Mouse (Mus musculus) limb, embryonic 13.5 days (tissue): ENCODE measurements around the gene Hoxd11. TPM values are rescaled to one million over a fixed set of nuclear protein-coding genes. Genes with fewer than 3 reads are reported as not detected.

Experiments
- ATAC-seq: fragments of 200-750 bp; cut with Nextera tagmentation; 2 replicates; pipeline ENCODE4 v1.8.0; 2017; ENCODE audit warnings: low read depth, moderate number of reproducible peaks, moderate TSS enrichment; ENCODE audit not compliant: low FRiP score
- H3K27ac ChIP-seq: fragments of 300-500 bp; sonication (generic); 2 replicates; pipeline ENCODE4 v1.5.1; 2015; ENCODE audit warnings: inconsistent platforms, mild to moderate bottlenecking, moderate library complexity
- H3K27me3 ChIP-seq: fragments of 300-500 bp; sonication (generic); 2 replicates; pipeline ENCODE4 v1.6.1; 2015; ENCODE audit warnings: mild to moderate bottlenecking, inconsistent platforms
- H3K36me3 ChIP-seq: fragments of 300-500 bp; sonication (generic); 2 replicates; pipeline ENCODE4 v1.6.1; 2015; ENCODE audit warnings: inconsistent platforms, mild to moderate bottlenecking, moderate library complexity
- H3K4me1 ChIP-seq: fragments of 300-500 bp; sonication (generic); 2 replicates; pipeline ENCODE4 v1.6.1; 2015; ENCODE audit warnings: inconsistent platforms
- H3K4me2 ChIP-seq: fragments of 300-500 bp; sonication (generic); replicated peaks from 2 replicates; pipeline ENCODE4 v1.6.1; 2015; ENCODE audit warnings: inconsistent platforms, mild to moderate bottlenecking, moderate library complexity
- H3K4me3 ChIP-seq: fragments of 300-500 bp; sonication (generic); 2 replicates; pipeline ENCODE4 v1.5.1; 2015; ENCODE audit warnings: moderate library complexity, mild to moderate bottlenecking, inconsistent platforms
- H3K9ac ChIP-seq: fragments of 300-500 bp; sonication (generic); 2 replicates; pipeline ENCODE4 v1.6.1; 2015; ENCODE audit warnings: mild to moderate bottlenecking, inconsistent platforms
- H3K9me3 ChIP-seq: fragments of 300-500 bp; sonication (generic); 2 replicates; pipeline ENCODE4 v1.6.1; 2016; ENCODE audit warnings: inconsistent platforms
- WGBS: fragments of 180-500 bp; shearing (Covaris S2); methylation state at CpG from one replicate; pipeline ENCODE4 v1.1.7; 2015; 5-methylcytosine and 5-hydroxymethylcytosine counted together
- polyA plus RNA-seq: library from polyadenylated mRNA; unstranded; fragments of >200 nt; fragmentation: Nextera tagmentation; extraction: Ambion mirVana; gene quantifications from 2 replicates; pipeline ENCODE4 v1.2.1, GENCODE M21; 2015

Hoxd11 gene
- polyA plus RNA-seq, 1 experiment from 2014 or later: 19.1 TPM

- H3K4me2 ChIP-seq: peak overlapping the region; percentile 77
- no peaks in the 10 kb centered on the region for H3K9me3 ChIP-seq
- H3K27me3 ChIP-seq: peaks cover 49% of the 10 kb centered on the region
- peak overlapping the region; percentile 79 for H3K4me3 ChIP-seq
- peak overlapping the region; percentile 93 for H3K27ac ChIP-seq
- H3K4me1 ChIP-seq: peaks cover 21% of the 10 kb centered on the region
- 3% methylated on average over 17 of the region's 17 CpGs for WGBS
- H3K9ac ChIP-seq: peak overlapping the region; percentile 98
- 0 out of 2 replicates have a peak, but pooled peaks cover 8% of the 10 kb centered on the region for H3K36me3 ChIP-seq
- no peak for ATAC-seq
These were observed 7.1 kb downstream of the Hoxd11 start for GRCm38 (mm10) chr2:74686301-74686987.

GRCm38 (mm10) chr2:74686988-74687697 is 7.8 kb downstream of the Hoxd11 start:
- WGBS: under 1% methylated on average over 27 of the region's 27 CpGs
- H3K9me3 ChIP-seq: no peaks in the 10 kb centered on the region
- peak overlapping the region; percentile 93 for H3K27ac ChIP-seq
- peak overlapping the region; percentile 98 for H3K9ac ChIP-seq
- peak overlapping the region; percentile 79 for H3K4me3 ChIP-seq
- peaks cover 28% of the 10 kb centered on the region for H3K4me1 ChIP-seq
- ATAC-seq: no peak
- peaks cover 10% of the 10 kb centered on the region; the same call in 1 of the 2 replicates for H3K36me3 ChIP-seq
- peak overlapping the region; percentile 77 for H3K4me2 ChIP-seq
- H3K27me3 ChIP-seq: peaks cover 49% of the 10 kb centered on the region

- Histone ChIP-seq H3K4me3 (peak overlapping the region; percentile 79), H3K4me2 (peak overlapping the region; percentile 77)
- 3% methylated on average over 31 of the region's 31 CpGs for WGBS
These were observed 8.6 kb downstream of the Hoxd11 start for GRCm38 (mm10) chr2:74687698-74688555.

GRCm38 (mm10) chr2:74688795-74689573 is 9.6 kb downstream of the Hoxd11 start:
- Histone ChIP-seq H3K27ac (peak overlapping the region; percentile 93), H3K9ac (peak overlapping the region; percentile 98)

More at GRCm38 (mm10) chr2:74687698-74688555, 8.6 kb downstream of the Hoxd11 start:
- peak overlapping the region; percentile 98 for H3K9ac ChIP-seq
- peaks cover 36% of the 10 kb centered on the region for H3K4me1 ChIP-seq
- peaks cover 18% of the 10 kb centered on the region; the same call in 1 of the 2 replicates for H3K36me3 ChIP-seq
- ATAC-seq: no peak
- peak overlapping the region; percentile 93 for H3K27ac ChIP-seq
- no peaks in the 10 kb centered on the region for H3K9me3 ChIP-seq
- peaks cover 48% of the 10 kb centered on the region for H3K27me3 ChIP-seq

GRCm38 (mm10) chr2:74689574-74690337 is 10.4 kb downstream of the Hoxd11 start:
- Histone ChIP-seq H3K9ac (peak overlapping the region; percentile 98), H3K36me3 (peaks cover 16% of the 10 kb centered on the region; the same call in 1 of the 2 replicates), H3K9me3 (no peaks in the 10 kb centered on the region), H3K4me2 (peak overlapping the region; percentile 77), H3K4me3 (peak overlapping the region; percentile 79), H3K27me3 (peaks cover 40% of the 10 kb centered on the region), H3K4me1 (peaks cover 45% of the 10 kb centered on the region), H3K27ac (peak overlapping the region; percentile 93)
- 3% methylated on average over 24 of the region's 24 CpGs for WGBS
- no peak for ATAC-seq

More at GRCm38 (mm10) chr2:74688795-74689573, 9.6 kb downstream of the Hoxd11 start:
- H3K9me3 ChIP-seq: no peaks in the 10 kb centered on the region
- H3K36me3 ChIP-seq: peaks cover 21% of the 10 kb centered on the region; the same call in 1 of the 2 replicates
- H3K27me3 ChIP-seq: peaks cover 46% of the 10 kb centered on the region
- ATAC-seq: no peak
- H3K4me3 ChIP-seq: peak overlapping the region; percentile 79
- peaks cover 42% of the 10 kb centered on the region for H3K4me1 ChIP-seq
- WGBS: 7% methylated on average over 12 of the region's 12 CpGs
- peak overlapping the region; percentile 77 for H3K4me2 ChIP-seq

GRCm38 (mm10) chr2:74690338-74690716 is 11.0 kb downstream of the Hoxd11 start:
- Histone ChIP-seq H3K9ac (peak overlapping the region; percentile 98), H3K4me3 (peak overlapping the region; percentile 79), H3K27ac (peak overlapping the region; percentile 95), H3K27me3 (peaks cover 41% of the 10 kb centered on the region), H3K36me3 (peaks cover 16% of the 10 kb centered on the region; the same call in 1 of the 2 replicates), H3K4me1 (peaks cover 51% of the 10 kb centered on the region), H3K9me3 (no peaks in the 10 kb centered on the region), H3K4me2 (peak overlapping the region; percentile 91)
- ATAC-seq: no peak
- WGBS: 8% methylated on average over 8 of the region's 8 CpGs

- peaks cover 16% of the 10 kb centered on the region; the same call in 1 of the 2 replicates for H3K36me3 ChIP-seq
- H3K4me1 ChIP-seq: peaks cover 60% of the 10 kb centered on the region
- H3K9ac ChIP-seq: peak within 1 kb of the TSS; percentile 92
- peak within 1 kb of the TSS; percentile 60 for H3K4me3 ChIP-seq
- WGBS: 2% methylated on average over 56 of the region's 56 CpGs
- ATAC-seq: peak; percentile 88
- peak within 1 kb of the TSS; percentile 91 for H3K4me2 ChIP-seq
- peak within 1 kb of the TSS; percentile 95 for H3K27ac ChIP-seq
- peaks cover 49% of the 10 kb centered on the region for H3K27me3 ChIP-seq
- H3K9me3 ChIP-seq: no peaks in the 10 kb centered on the region
These were observed 11.9 kb downstream of the Hoxd11 start, which contains the start of gene Hoxd10 for GRCm38 (mm10) chr2:74691022-74691951. Hoxd10 (plus strand) TSS chr2:74691924.

- peaks cover 66% of the 10 kb centered on the region for H3K4me1 ChIP-seq
- peak overlapping the region; percentile 92 for H3K9ac ChIP-seq
- peaks cover 48% of the 10 kb centered on the region for H3K27me3 ChIP-seq
- 3% methylated on average over 35 of the region's 35 CpGs for WGBS
- H3K4me3 ChIP-seq: peak overlapping the region; percentile 60
- ATAC-seq: no peak
- no peaks in the 10 kb centered on the region for H3K9me3 ChIP-seq
- H3K36me3 ChIP-seq: peaks cover 16% of the 10 kb centered on the region; the same call in 1 of the 2 replicates
- peak overlapping the region; percentile 91 for H3K4me2 ChIP-seq
- peak overlapping the region; percentile 95 for H3K27ac ChIP-seq
These were observed 12.8 kb downstream of the Hoxd11 start for GRCm38 (mm10) chr2:74691995-74692807.

- WGBS: 5% methylated on average over 20 of the region's 20 CpGs
- Histone ChIP-seq H3K27ac (peak overlapping the region; percentile 95), H3K9ac (peak overlapping the region; percentile 92), H3K4me2 (peak overlapping the region; percentile 91), H3K36me3 (peaks cover 13% of the 10 kb centered on the region; the same call in 1 of the 2 replicates), H3K9me3 (no peaks in the 10 kb centered on the region), H3K4me3 (peak overlapping the region; percentile 60), H3K27me3 (peaks cover 52% of the 10 kb centered on the region), H3K4me1 (peaks cover 64% of the 10 kb centered on the region)
- ATAC-seq: no peak
These were observed 13.6 kb downstream of the Hoxd11 start for GRCm38 (mm10) chr2:74692808-74693431.
